Comparison of ENCODE assay signal across 16 mouse cellular contexts in genomic region chrX:53213838-53214237, GRCm38 (mm10). TPM values are rescaled to one million over a fixed set of nuclear protein-coding genes. Genes with fewer than 3 reads are reported as not detected.
DNase-seq lines count a peak whose midpoint lies in the region; ATAC-seq and TF ChIP-seq lines count a peak whose summit lies in the region.
"Had no signal": no experiment of that assay in that cellular context is flagged by ENCODE, and none has a peak within 500 bp of the region (broad histone marks: within the 10 kb centered on the region; RNA-seq: fewer than 3 reads in every experiment).

No protein-coding gene starts in this region.

- H3K27me3 ChIP-seq in heart, embryonic 15.5 days, result no peaks in the 10 kb centered on the region
- H3K27me3 ChIP-seq in stomach, embryonic 14.5 days (ENCODE audit: control insufficient read depth, insufficient read depth, low read length), result no peaks in the 10 kb centered on the region
- H3K27me3 ChIP-seq in stomach, postnatal 0 days (ENCODE audit: control insufficient read depth, insufficient read depth, low read length), result no peaks in the 10 kb centered on the region
- no peaks in the 10 kb centered on the region for H3K27me3 ChIP-seq in lung, postnatal 0 days (replicated peaks; ENCODE audit: insufficient read depth, low read length)
- no peaks in the 10 kb centered on the region for H3K27me3 ChIP-seq in forebrain, embryonic 13.5 days
- H3K27me3 ChIP-seq: liver, embryonic 15.5 days had no signal

- H3K4me3 ChIP-seq in heart, embryonic 15.5 days, result no peak overlapping the region
- H3K4me3 ChIP-seq in stomach, embryonic 14.5 days (ENCODE audit: low read depth, low read length), result no peak overlapping the region
- no peak overlapping the region for H3K4me3 ChIP-seq in stomach, postnatal 0 days (ENCODE audit: low read depth, low read length)
- H3K4me3 ChIP-seq in lung, postnatal 0 days (ENCODE audit: low read depth, low read length), result no peak overlapping the region
- H3K4me3 ChIP-seq in forebrain, embryonic 13.5 days, result no peak overlapping the region
- H3K4me3 ChIP-seq: heart, adult 2 months; liver, embryonic 15.5 days had no signal

- H3K36me3 ChIP-seq in heart, embryonic 15.5 days, result no peaks in the 10 kb centered on the region
- no peaks in the 10 kb centered on the region for H3K36me3 ChIP-seq in stomach, embryonic 14.5 days (ENCODE audit: control insufficient read depth, insufficient read depth, low read length)
- no peaks in the 10 kb centered on the region for H3K36me3 ChIP-seq in stomach, postnatal 0 days (ENCODE audit: control insufficient read depth, insufficient read depth, low read length)
- no peaks in the 10 kb centered on the region for H3K36me3 ChIP-seq in lung, postnatal 0 days (ENCODE audit: insufficient read depth, low read length)
- H3K36me3 ChIP-seq in forebrain, embryonic 13.5 days (ENCODE audit: poor library complexity, severe bottlenecking), result no peaks in the 10 kb centered on the region
- H3K36me3 ChIP-seq: liver, embryonic 15.5 days had no signal

- H3K9me3 ChIP-seq in heart, embryonic 15.5 days (replicated peaks), result no peaks in the 10 kb centered on the region
- no peaks in the 10 kb centered on the region for H3K9me3 ChIP-seq in stomach, embryonic 14.5 days (ENCODE audit: control insufficient read depth, low read depth, low read length)
- H3K9me3 ChIP-seq in stomach, postnatal 0 days (ENCODE audit: control insufficient read depth, low read length), result no peaks in the 10 kb centered on the region
- no peaks in the 10 kb centered on the region for H3K9me3 ChIP-seq in lung, postnatal 0 days (ENCODE audit: low read length)
- no peaks in the 10 kb centered on the region for H3K9me3 ChIP-seq in forebrain, embryonic 13.5 days (replicated peaks)
- H3K9me3 ChIP-seq: liver, embryonic 15.5 days had no signal

- no peak for ATAC-seq in heart, embryonic 15.5 days (replicated peaks; ENCODE audit: insufficient number of reproducible peaks, insufficient read depth, low FRiP score, low read depth)
- no peak for ATAC-seq in stomach, embryonic 14.5 days (ENCODE audit: insufficient number of reproducible peaks, insufficient read depth, low FRiP score, low read depth)
- no peak for ATAC-seq in stomach, postnatal 0 days (ENCODE audit: low FRiP score, low TSS enrichment)
- peak; percentile 72 for ATAC-seq in lung, postnatal 0 days
- no peak for ATAC-seq in forebrain, embryonic 13.5 days

- H3K4me2 ChIP-seq in heart, embryonic 15.5 days, result no peak overlapping the region
- H3K4me2 ChIP-seq in stomach, embryonic 14.5 days (replicated peaks; ENCODE audit: low read depth, low read length), result no peak overlapping the region
- no peak overlapping the region for H3K4me2 ChIP-seq in stomach, postnatal 0 days (replicated peaks; ENCODE audit: low read depth)
- H3K4me2 ChIP-seq in lung, postnatal 0 days (replicated peaks; ENCODE audit: low read depth, low read length), result no peak overlapping the region
- H3K4me2 ChIP-seq in forebrain, embryonic 13.5 days, result no peak overlapping the region
- H3K4me2 ChIP-seq: hindbrain, embryonic 14.5 days; liver, embryonic 15.5 days had no signal

- intact Hi-C loops in heart, postnatal 10 days (cut with DNase I), result loop anchor here (5.0 kb wide), 2 partner anchors 47 to 157 kb away; no protein-coding TSS in a partner anchor

- DNase-seq in heart, postnatal 10 days, result no peak
- DNase-seq in stomach, postnatal 0 days (ENCODE audit: low spot score), result no peak
- DNase-seq in lung, postnatal 0 days (ENCODE audit: low spot score), result peak; percentile 80
- DNase-seq in right cerebral cortex, adult 18-20 months, result no peak
- DNase-seq: kidney, postnatal 10 days; layer of hippocampus, adult 9-11 months; thymus, postnatal 36 days had no signal

- peaks cover 27% of the 10 kb centered on the region for H3K4me1 ChIP-seq in heart, embryonic 15.5 days (replicated peaks)
- peaks cover 6% of the 10 kb centered on the region; the same call in 1 of the 2 replicates for H3K4me1 ChIP-seq in stomach, embryonic 14.5 days (ENCODE audit: control insufficient read depth, insufficient read depth, low read length)
- H3K4me1 ChIP-seq in stomach, postnatal 0 days (replicated peaks; ENCODE audit: control insufficient read depth, insufficient read depth), result no peaks in the 10 kb centered on the region
- H3K4me1 ChIP-seq in lung, postnatal 0 days (ENCODE audit: insufficient read depth, low read depth, low read length), result no peaks in the 10 kb centered on the region; the same call in 1 of the 2 replicates
- H3K4me1 ChIP-seq in forebrain, embryonic 13.5 days, result peaks cover 17% of the 10 kb centered on the region
- H3K4me1 ChIP-seq: liver, embryonic 15.5 days had no signal

- TF ChIP-seq CTCF in stomach, postnatal 0 days (IDR thresholded peaks at IDR 0.05; ENCODE audit: low read depth), result no peak
- TF ChIP-seq CTCF in lung, postnatal 0 days (IDR thresholded peaks at IDR 0.05), result peak; percentile 25

- peak overlapping the region; percentile 40; the same call in 1 of the 2 replicates for H3K27ac ChIP-seq in heart, embryonic 15.5 days
- H3K27ac ChIP-seq in stomach, embryonic 14.5 days (ENCODE audit: low read length), result peak overlapping the region; percentile 27; the same call in 1 of the 2 replicates
- no peak overlapping the region; the same call in 1 of the 2 replicates for H3K27ac ChIP-seq in stomach, postnatal 0 days (replicated peaks)
- H3K27ac ChIP-seq in lung, postnatal 0 days (ENCODE audit: low read length), result peak overlapping the region; percentile 55; the same call in 1 of the 2 replicates
- H3K27ac ChIP-seq in forebrain, embryonic 13.5 days, result no peak overlapping the region
- H3K27ac ChIP-seq: heart, adult 2 months; hindbrain, embryonic 14.5 days; liver, embryonic 15.5 days had no signal

- WGBS in heart, embryonic 15.5 days, result 75% methylated on average over 2 of the region's 2 CpGs
- 78% methylated on average over 2 of the region's 2 CpGs for WGBS in stomach, embryonic 14.5 days
- WGBS in stomach, postnatal 0 days, result 56% methylated on average over 2 of the region's 2 CpGs
- 38% methylated on average over 2 of the region's 2 CpGs for WGBS in lung, postnatal 0 days
- 68% methylated on average over 2 of the region's 2 CpGs for WGBS in forebrain, embryonic 13.5 days

- no peak overlapping the region for H3K9ac ChIP-seq in heart, embryonic 15.5 days
- H3K9ac ChIP-seq in stomach, embryonic 14.5 days (replicated peaks; ENCODE audit: low read depth, low read length), result no peak overlapping the region
- no peak overlapping the region for H3K9ac ChIP-seq in stomach, postnatal 0 days (ENCODE audit: low read length)
- H3K9ac ChIP-seq in lung, postnatal 0 days (replicated peaks; ENCODE audit: low read depth), result no peak overlapping the region
- H3K9ac ChIP-seq in forebrain, embryonic 13.5 days, result no peak overlapping the region
- H3K9ac ChIP-seq: hindbrain, embryonic 14.5 days; liver, embryonic 15.5 days had no signal

- TF ChIP-seq EP300 in stomach, postnatal 0 days (optimal IDR thresholded peaks at IDR 0.05), result no peak
- TF ChIP-seq EP300 in lung, postnatal 0 days (IDR thresholded peaks at IDR 0.05), result peak; percentile 59

RNA-seq across cellular contexts. Expression of gene Plac1, which starts 26.1 kb away (rescaled TPM):
- 5.8 TPM in 2 replicates for polyA plus RNA-seq in heart, embryonic 15.5 days (2015; fragmentation: Nextera tagmentation; extraction: Ambion mirVana)
- under 1 TPM; 0.43 to 0.69 TPM for total RNA-seq in heart, postnatal 10 days (2021)
- 13.7 and 15.3 TPM in 2 replicates for polyA plus RNA-seq in stomach, embryonic 14.5 days (2014; fragmentation: Nextera tagmentation; extraction: Ambion mirVana)
- 1.2 and 1.6 TPM in 2 replicates for polyA plus RNA-seq in stomach, postnatal 0 days (2015; fragmentation: Nextera tagmentation; extraction: Ambion mirVana)
- polyA plus RNA-seq in lung, postnatal 0 days (2015; fragmentation: Nextera tagmentation; extraction: Ambion mirVana), result 2.5 and 3.9 TPM in 2 replicates
- 0.79 and 1.0 TPM in 2 replicates for polyA plus RNA-seq in forebrain, embryonic 13.5 days (2015; fragmentation: Nextera tagmentation; extraction: Ambion mirVana)
- total RNA-seq: heart, adult 2 months; left cerebral cortex, postnatal 14 days had no signal
- polyA plus RNA-seq: cerebellum, adult 2 months; heart, adult 2 months had no signal

RNA-seq across cellular contexts. Expression of gene Fam122b, which starts 55.8 kb away (rescaled TPM):
- polyA plus RNA-seq in heart, embryonic 15.5 days (2015; fragmentation: Nextera tagmentation; extraction: Ambion mirVana), result 22.5 and 23.1 TPM in 2 replicates
- total RNA-seq in heart, postnatal 10 days (2021), result 1 to 10 TPM; 7.9 to 8.3 TPM
- 12.4 TPM in 2 replicates for polyA plus RNA-seq in stomach, embryonic 14.5 days (2014; fragmentation: Nextera tagmentation; extraction: Ambion mirVana)
- polyA plus RNA-seq in stomach, postnatal 0 days (2015; fragmentation: Nextera tagmentation; extraction: Ambion mirVana), result 3.4 and 4.0 TPM in 2 replicates
- 4.9 and 5.3 TPM in 2 replicates for polyA plus RNA-seq in lung, postnatal 0 days (2015; fragmentation: Nextera tagmentation; extraction: Ambion mirVana)
- 5.0 and 5.1 TPM in 2 replicates for polyA plus RNA-seq in forebrain, embryonic 13.5 days (2015; fragmentation: Nextera tagmentation; extraction: Ambion mirVana)

RNA-seq across cellular contexts. Expression of gene Fam122c, which starts 59.4 kb away (rescaled TPM):
- polyA plus RNA-seq in heart, embryonic 15.5 days (2015; fragmentation: Nextera tagmentation; extraction: Ambion mirVana), result not detected in 2 replicates
- not detected for total RNA-seq in heart, postnatal 10 days (2021)
- not detected in 2 replicates for polyA plus RNA-seq in stomach, embryonic 14.5 days (2014; fragmentation: Nextera tagmentation; extraction: Ambion mirVana)
- not detected in 2 replicates for polyA plus RNA-seq in stomach, postnatal 0 days (2015; fragmentation: Nextera tagmentation; extraction: Ambion mirVana)
- not detected in 2 replicates for polyA plus RNA-seq in lung, postnatal 0 days (2015; fragmentation: Nextera tagmentation; extraction: Ambion mirVana)
- not detected in 2 replicates for polyA plus RNA-seq in forebrain, embryonic 13.5 days (2015; fragmentation: Nextera tagmentation; extraction: Ambion mirVana)
- total RNA-seq: heart, adult 2 months; left cerebral cortex, postnatal 14 days had no signal
- polyA plus RNA-seq: cerebellum, adult 2 months; frontal cortex, adult 2 months; heart, adult 2 months; hindbrain, embryonic 14.5 days; liver, embryonic 15.5 days had no signal

Comparison
In these comparisons a context has a peak if more than half of its experiments do, and no peak if none do; other contexts are left out.
1. H3K27ac ChIP-seq: peak in heart, embryonic 15.5 days (single experiment), stomach, embryonic 14.5 days (single experiment) and lung, postnatal 0 days (single experiment); none in stomach, postnatal 0 days (single experiment) and forebrain, embryonic 13.5 days (single experiment).